Mouse (Mus musculus) CH12F3 (cell line): ENCODE results near the gene Dlx1.

Experiments used
- in situ Hi-C: fragments of 300-500 bp; cut with MboI; formaldehyde crosslinking; loops from 2 replicates; pipeline ENCODE4 v1.14.3; 2020; ENCODE audit warnings: low sequenced_read_pairs

Gene Dlx1

DNA sequence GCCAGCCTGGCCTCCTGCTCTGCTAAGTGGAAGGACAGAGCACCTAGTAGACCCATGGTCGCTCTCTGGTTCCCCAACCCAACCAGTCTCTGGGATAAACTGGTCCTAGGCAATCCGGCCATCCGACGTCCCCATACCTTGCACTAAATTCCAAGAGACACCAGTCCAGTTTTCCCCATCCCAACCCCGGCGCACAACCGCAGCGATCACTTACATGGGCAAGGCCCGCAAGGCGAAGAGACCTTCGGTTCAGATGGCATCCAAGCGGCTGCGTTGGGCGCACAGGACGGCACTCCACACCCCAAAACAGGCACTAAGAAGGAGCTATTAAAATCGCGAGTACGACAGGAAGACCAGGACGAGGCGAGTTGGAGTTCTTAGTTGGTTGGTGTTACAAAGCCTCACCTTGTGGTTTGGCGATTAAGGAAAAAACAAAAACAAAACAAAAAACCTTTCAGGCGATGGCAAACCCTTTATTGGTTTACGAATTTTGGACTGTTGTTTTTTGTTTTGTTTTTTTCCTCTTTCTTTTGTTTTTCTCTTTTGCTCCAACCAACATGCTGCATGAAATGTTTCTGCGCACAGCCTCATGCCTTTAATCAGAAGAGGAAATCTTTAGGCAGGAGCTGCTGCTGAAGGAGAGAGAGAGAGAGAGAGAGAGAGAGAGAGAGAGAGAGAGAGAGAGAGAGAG lies 445 bp upstream of the Dlx1 start:
- in situ Hi-C loops: no loop called here

DNA sequence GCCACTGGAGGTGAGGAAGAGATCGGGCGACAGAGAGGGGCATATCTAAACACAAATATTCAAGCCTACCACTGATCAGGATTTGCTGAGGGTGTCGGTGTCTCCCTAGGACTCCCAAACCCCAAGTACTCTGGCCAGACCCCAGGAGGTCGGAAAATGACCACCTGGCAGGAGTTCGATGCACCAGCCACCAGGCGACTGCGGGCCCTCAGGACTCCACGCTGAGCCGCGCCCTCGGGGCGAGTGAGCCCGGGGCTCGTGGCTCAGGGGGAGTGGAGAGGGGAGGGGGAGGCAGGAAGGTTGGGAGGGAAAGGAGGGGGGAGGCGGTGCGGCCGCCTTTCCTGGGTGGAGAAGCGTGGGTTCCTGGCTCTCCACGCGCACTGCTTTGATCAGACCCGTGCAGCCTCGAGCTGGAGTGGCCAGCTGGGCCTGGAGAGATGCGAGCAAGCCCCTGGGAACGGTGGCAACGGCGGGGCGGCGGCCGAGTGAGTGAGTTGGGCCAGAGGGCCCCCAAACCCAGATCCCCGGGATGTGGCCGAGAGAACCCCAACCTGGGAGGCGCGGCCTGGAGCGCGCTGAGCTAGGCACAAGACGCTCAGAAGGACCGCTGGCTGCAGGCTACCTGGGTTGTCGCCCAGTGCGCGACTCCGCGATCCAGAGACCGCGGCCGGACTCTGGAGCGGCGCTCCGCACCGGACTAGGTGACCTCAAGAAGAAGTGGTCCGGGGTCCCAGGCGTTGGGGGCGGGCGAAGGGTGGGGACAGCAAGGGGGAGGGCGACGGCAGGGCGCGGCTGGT lies 999 bp downstream of the Dlx1 start:
- in situ Hi-C loops: no loop called here

DNA sequence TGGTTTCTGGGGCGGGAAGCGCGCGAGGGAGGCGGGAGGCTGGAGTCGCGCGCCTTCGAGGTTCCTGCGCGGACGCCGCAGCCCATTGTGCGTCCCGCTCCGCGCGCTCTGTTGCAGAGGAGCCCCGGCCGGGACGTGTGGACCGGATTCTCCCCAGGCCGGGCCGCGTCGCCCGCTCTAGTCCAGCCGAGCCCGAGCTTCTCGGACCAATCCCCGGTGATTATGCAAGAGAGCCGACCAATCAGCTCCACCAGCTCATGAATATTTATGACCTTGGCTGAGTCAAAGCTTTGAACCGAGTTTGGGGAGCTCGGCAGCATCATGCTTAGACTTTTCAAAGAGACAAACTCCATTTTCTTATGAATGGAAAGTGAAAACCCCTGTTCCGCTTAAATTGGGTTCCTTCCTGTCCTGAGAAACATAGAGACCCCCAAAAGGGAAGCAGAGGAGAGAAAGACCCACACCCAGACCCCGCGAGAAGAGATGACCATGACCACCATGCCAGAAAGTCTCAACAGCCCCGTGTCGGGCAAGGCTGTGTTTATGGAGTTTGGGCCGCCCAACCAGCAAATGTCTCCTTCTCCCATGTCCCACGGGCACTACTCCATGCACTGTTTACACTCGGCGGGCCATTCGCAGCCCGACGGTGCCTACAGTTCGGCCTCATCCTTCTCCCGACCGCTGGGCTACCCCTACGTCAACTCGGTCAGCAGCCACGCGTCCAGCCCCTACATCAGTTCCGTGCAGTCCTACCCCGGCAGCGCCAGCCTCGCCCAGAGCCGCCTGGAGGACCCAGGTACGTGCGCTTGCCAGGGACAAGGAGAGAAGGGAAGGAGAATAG lies 1.8 kb downstream of the Dlx1 start:
- in situ Hi-C loops: no loop called here

DNA sequence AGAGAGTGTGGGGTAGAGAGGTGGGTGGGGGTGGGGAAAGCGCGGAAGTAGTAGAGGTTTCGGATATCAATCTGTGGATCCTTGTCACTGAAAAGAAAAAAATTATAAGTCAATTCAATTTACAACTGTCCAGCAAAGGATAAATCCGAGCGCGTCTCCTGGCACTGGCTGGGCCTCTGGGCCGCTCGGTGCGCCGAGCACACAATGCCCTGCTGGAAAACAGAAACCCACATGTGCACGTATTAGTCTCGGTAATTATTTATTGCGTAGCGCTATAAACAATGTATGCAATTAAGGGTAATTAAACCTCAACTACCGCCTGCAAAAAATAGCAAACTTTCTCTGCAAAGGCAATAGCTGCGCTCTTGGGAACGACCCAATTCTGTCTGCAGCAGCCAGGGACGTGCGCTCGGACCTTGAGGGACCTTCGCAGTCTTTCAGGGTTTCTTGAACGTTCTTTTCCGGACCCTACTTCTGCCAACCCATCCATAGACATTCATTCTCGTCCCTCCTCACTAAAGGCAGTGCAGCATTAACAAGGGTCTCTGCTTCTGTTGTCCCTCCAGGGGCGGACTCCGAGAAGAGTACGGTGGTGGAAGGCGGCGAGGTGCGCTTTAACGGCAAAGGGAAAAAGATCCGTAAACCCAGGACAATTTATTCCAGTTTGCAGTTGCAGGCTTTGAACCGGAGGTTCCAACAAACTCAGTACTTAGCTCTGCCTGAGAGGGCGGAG lies 2.6 kb downstream of the Dlx1 start:
- in situ Hi-C loops: no loop called here

DNA sequence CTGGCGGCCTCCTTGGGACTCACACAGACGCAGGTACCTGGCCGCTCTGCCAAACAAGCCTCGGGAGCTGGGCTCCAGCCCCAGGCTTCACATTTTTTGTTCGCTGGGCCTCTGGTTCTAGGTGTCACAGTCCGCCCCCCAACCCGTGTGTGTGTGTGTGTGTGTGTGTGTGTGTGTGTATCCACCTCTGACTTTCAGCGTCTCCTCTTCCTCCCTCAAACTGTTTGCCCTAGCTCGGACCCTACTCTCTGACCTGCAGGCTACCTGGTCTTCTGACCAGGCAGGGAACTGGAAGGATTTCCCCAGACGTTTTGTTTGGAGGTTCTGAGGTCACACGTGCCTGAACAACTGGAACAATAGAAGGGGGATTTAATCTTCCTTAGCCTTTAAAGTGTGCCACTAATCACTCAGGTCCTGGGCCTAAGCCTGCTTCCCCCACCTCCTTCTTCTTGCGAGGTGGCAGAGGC lies 3.2 kb downstream of the Dlx1 start:
- in situ Hi-C loops: no loop called here

DNA sequence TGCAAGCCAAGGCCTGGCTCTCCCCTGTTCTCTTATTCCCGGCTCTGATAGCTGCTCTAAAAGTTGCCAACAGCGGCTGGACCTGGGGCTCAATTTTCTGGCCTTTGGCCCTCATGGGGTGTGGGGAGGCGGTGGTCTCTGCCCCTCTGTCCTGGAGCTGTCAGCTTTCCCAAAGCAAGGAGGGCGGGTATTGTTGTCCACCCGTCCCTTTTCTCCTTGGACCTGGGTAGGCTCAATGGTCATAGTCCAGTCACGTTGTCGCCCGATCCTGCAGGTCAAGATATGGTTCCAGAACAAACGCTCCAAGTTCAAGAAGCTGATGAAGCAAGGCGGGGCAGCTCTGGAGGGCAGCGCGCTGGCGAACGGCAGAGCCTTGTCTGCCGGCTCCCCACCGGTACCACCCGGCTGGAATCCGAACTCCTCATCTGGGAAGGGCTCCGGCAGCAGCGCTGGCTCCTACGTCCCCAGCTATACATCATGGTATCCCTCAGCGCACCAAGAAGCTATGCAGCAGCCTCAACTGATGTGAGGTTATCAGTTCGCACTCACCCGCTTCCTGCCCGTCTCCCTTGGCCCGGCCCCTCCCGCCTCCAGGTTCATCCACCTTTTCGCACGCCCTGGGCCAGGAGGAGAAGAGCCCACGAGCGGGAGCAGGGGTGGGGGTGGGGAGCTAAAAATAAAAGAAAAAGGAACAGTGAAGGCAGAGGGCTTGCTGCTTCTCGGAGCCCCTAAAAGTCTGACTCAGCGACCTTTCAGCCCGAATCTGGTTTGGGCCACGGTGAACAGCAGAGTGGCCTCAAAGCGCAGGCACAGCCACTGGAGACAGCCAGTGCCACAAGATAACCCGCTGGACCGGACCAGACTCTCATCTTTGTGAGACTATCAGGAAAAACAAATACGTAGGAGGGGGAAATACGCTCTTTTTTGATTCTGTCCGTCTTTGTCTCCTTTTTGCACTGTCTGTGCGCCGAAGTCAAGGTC lies 4.4 kb downstream of the Dlx1 start:
- in situ Hi-C loops: no loop called here

DNA sequence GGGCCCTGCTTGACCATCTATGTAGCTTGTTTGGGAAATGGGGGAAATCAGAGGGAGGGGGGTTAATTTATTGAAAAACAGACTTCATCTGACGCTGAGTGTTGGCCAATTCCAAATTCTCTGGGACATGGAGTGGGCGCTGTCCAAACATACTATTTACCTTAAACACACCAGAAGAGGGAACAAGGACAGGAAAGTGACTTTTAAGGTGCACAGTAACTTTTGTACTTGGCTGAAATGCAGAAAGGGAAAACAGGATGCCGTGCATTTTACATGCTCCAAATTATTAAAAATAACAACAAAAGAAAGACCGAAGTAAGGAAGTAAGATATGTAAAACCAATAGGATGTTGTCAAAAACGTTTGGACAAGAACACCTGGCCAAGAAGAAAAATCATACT lies 5.2 kb downstream of the Dlx1 start:
- in situ Hi-C loops: no loop called here

DNA sequence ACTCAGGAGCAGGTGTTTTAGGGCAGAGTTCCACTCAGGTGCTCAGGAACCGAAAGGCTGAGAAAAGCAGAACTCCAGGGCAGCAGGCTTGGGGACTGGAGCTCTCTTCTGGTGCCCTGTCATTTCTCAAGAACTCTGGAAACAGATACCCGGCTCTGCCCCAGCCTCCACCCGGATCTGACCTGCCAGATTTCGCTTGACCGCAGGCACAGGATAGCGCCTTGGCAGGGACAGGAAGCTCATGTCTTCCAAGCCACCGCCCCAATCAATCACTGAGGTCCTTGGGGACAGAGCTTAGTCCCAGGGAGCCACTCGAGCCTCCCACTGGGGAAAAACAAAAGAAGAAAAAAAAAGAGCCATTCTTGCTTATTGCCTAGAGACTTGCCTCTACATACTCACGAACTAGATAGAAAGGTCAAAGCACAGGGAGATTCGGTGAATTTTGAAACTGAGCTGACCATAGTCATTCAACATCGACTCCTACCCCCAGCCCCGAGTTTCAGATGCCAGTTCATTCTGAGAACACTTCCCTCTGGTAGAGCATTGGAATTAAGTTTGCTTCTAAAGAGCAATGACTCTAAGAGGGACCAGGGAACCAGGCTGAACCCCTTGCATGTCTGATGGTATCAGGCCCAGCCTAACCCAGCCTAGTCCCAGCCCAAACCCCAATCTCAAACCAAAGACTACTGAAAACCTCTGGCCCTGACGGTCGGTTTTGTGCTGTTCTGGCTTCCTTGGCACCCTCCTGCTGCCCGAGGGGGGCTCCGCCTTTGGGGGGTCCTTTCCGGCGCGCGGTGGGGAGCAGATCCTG lies 6.5 kb downstream of the Dlx1 start:
- in situ Hi-C loops: no loop called here

DNA sequence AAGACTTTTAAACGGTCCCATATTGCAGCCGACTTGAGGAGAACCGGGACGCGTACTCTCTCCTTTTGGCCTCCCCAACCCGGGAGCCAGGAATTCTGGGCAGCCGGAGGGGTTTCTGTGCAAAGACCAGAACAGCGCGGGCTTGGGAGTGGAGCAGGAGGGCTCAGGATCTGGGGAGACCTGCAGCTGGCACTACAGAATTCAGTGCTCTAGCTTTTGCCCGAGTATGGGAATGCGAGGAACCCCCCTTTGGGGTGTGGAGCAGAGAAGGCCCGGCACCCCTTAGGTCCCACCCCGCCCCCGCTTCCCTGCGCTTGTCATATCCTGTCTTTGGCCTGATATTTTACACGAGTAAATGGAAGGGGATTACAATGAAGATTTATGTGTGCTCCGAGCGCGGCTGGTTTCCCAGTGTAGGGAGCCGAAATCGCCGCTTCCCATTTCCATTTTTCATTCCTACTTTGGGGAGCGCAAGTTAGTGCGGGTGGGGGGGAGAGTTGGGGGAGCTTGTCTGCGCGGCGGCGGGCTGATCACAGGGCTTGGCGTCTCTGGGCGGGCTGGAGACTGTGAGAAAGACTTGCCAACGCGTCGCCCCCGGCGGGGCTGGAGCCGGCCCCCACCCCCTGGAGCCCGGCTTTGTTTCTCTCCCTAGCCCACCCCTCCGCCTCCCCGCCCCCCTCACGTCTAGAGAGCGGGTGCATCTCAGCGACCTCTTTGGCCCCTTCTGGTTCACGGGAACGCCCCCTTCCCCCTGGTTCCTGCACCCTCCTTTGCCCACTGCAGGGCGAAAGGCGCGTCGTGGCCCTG lies 12.9 kb downstream of the Dlx1 start:
- in situ Hi-C loops: no loop called here

DNA sequence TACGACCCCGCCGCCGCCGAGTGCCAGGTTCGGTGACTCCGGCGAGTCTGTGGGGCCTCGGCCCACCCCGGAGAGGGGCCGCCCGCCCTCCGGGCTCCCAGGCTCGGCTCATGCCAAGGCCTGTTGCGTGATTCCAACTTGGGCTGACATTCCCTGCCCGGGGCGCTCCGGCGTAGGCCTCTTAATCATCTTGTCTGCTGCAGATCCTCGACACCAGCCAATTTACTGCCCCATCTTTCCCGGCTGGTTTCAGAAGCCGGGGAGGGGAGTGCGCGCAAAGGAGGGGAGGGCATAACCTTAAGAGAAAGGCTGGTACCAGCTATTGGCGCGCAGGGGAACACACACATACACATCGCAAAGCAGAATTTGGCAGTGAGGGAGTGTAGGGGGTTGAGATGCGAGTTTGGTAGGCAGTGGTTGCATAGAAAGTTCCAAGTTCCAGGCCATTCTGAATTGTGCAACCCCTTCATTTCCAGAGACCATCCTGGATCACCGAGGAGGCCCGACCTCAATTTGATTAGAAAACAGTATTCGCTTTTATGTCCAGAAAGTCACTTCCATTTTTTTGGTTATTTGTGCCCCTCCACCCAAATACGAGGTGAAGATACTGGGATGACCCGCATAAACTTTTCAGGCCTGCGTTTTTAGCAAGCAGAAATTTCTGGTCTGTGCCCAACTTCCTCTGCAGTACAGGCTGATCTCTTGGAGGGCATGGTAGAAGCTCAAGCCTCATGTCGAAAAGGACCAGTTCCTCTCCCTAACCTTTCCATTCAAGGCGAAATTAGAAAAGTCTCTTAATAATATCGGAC lies 13.7 kb downstream of the Dlx1 start:
- in situ Hi-C loops: no loop called here

DNA sequence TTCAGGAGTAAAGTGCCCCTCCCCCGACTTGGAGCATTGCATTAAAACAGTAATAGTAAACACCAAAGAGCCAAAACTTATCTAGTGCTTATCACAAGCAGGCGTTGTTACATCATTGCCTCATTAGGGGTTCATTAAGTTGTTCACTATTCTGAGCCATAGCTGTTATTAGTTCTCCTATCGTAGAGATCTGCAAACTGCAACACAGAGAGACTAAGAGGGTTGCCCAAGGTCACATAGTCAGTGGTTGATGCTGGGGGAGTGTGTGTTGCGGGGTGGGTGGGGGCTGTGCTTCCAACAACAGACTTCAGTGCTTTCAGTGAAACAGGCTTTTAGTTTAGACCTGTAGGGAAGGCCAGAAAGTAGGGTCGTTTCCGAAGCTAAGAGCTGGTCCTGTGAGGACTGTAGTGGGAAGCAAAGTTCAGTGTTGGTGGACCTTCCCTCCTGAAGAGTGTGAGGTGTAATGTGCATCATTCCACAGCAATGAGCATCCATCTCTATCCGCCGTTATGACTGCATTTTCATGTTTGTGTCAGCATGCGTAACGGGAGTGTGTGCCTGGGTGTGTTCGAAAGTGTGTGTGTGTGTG lies 14.4 kb downstream of the Dlx1 start:
- in situ Hi-C loops: no loop called here

DNA sequence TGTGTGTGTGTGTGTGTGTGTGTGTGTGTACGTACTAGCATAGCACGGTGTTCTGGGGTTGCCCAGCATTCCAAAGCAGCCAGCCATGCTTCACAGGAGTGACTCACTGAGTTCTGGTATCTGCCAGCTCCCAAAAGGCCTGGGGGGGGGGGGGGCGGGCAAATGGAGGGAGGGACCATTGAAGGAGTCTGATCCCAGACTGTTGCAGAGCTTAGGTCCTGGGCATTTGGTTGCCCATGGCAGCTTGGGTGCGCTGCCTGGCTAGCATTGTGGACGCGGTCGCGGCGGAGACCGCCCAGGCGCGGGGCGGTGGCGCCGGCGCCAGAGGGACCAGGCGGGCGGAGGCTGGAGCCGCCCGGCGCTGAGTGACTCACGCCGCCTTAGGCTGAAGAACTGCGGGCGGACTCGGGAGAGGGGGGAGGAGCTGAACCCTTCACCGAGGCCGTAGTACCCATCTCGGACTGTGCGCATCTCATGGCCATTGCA lies 14.9 kb downstream of the Dlx1 start:
- in situ Hi-C loops: no loop called here

DNA sequence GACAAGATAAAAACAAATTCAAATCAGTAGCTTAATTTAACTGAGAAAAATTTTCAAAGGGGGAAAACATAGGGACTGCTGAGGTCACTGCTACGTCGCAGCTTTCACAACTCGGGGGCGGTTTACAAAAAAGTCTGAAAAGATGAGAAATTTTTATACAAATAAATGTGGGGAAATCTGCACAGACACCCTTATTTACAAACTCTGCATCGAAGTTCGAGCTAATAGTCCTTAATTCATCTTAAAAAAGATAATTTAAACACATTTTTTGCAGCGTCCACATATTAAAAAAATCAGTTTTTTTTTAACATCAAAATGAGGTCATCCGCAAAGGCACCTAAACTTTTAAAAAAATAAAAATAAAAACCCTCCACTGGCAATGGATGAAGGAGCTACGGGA lies 15.6 kb downstream of the Dlx1 start:
- in situ Hi-C loops: no loop called here

DNA sequence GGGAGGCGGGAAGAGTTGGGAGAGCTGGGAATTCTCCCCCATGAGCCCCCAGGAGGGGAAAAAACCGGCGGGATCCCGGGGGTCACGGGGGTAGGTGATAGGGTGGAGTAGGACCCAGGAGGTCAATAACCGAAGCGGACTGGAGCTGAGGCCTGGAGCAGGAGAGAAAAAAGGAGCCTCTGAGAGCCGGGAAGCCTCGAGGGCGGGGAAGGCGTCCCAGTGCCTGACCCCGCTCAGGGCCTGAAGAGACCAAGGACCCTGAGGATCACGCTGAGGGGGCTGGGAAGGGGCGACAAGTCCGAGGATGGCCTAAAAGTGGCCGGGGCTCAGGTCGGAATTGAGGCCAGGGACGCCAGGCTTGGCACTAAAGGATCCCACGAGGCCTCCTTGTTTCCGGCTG lies 16.0 kb downstream of the Dlx1 start:
- in situ Hi-C loops: no loop called here

DNA sequence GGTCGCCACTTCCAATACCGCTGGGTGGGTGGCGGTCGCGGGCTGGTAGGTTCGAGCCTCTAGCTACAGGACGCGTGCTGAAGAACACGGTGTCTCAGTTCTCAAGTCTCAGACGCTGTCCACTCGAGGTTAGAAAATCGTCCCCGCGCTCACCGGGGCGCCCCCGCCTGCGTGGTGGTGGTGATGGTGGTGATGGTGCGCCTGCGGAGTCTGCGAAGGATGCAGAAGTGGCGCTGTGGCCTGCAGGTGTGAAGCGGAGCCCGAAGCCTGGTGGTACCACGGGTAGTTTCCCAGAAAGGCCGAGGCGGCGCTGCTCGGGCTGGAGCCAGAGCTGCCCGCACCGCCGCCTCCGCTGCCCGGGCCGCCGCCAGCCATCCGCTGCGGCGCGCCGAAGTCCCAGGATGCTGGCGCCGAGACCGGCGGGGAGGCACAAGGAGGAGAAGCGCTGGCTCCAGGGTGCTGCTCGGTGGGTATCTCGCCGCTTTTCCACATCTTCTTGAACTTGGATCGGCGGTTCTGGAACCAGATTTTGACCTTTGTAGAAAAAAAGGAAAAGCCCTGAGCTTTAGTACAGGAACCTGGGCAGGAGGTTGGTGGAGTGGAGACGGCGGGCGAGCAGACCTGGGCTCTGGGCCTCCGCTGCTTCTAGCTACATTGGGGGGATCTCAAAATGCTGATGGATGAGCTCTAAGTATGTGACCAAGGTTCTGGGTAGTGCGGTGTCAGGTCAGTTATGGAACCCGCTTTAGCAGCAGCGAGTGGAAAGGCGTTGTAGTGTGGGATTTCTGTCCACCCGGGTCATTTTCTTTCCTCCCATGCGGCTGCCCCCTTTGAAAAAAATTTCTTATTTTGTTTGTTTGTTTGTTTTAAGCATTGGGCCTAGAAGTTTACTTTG lies 16.7 kb downstream of the Dlx1 start:
- in situ Hi-C loops: no loop called here

DNA sequence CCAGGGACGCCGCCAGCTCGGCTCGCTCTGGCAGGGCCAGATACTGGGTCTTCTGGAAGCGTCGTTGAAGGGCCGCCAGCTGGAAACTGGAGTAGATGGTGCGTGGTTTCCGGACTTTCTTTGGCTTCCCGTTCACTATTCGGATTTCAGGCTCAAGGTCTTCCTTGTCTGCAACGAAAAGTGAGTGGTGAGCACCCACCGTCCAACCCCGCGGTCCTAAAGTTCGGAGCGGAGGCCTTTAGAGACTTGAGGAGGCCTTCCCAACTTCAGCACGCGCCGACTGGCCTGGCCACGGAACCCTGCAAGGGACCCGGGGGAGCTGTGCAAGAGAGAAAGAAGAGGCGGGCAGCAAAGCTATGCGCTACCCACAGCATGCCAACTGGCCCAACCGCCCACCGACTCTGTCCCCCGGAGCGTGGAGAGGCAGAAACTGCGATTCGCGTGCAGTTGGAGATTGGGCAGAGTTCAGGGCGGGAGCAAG lies 17.5 kb downstream of the Dlx1 start:
- in situ Hi-C loops: no loop called here
